Mouse (Mus musculus) cerebellum, postnatal 10 days (tissue): ENCODE results near the gene Atg9a.

ENCODE experiments used
- DNase-seq, 2 experiments: peaks; one replicate each; pipeline ENCODE4 v3.0.0; 2021; ENCODE audit warnings: mixed read lengths in 2 of 2

Atg9a gene

GRCm38 (mm10) chr1:75168093-75168471 lies 23.9 kb downstream of the Atg9a start:
- DNase-seq: no peak

- no peak for DNase-seq
Observed at GRCm38 (mm10) chr1:75160256-75160617, 31.8 kb downstream of the Atg9a start.

- DNase-seq: no peak
Observed at GRCm38 (mm10) chr1:75159540-75160255, 32.3 kb downstream of the Atg9a start.

- DNase-seq: no peak
Observed at GRCm38 (mm10) chr1:75158990-75159389, 33.0 kb downstream of the Atg9a start.

GRCm38 (mm10) chr1:75155837-75156236 lies 36.2 kb downstream of the Atg9a start:
- peak; percentile 40 to 49 for DNase-seq

GRCm38 (mm10) chr1:75148727-75149126 lies 43.3 kb downstream of the Atg9a start:
- DNase-seq: no peak

- no peak for DNase-seq
Observed at GRCm38 (mm10) chr1:75147411-75148135, 44.4 kb downstream of the Atg9a start.

GRCm38 (mm10) chr1:75145589-75145988 lies 46.4 kb downstream of the Atg9a start:
- DNase-seq: no peak

- DNase-seq: peak; percentile 98
Observed at GRCm38 (mm10) chr1:75142301-75143261, 49.4 kb downstream of the Atg9a start, which contains the start of the genes Cnppd1 and Retreg2. Gene Cnppd1 (minus strand): TSS chr1:75142711. Gene Retreg2 (plus strand): TSS chr1:75142778.

- peak; percentile 53 for DNase-seq
Observed at GRCm38 (mm10) chr1:75141486-75142190, 50.4 kb downstream of the Atg9a start.

- peak in 1 of 2 experiments; percentile 40 for DNase-seq
Observed at GRCm38 (mm10) chr1:75140601-75141190, 51.3 kb downstream of the Atg9a start.

GRCm38 (mm10) chr1:75138448-75138847 lies 53.5 kb downstream of the Atg9a start:
- no peak for DNase-seq

GRCm38 (mm10) chr1:75136730-75137129 lies 55.3 kb downstream of the Atg9a start:
- no peak for DNase-seq

- no peak for DNase-seq
Observed at GRCm38 (mm10) chr1:75136293-75136692, 55.7 kb downstream of the Atg9a start.

GRCm38 (mm10) chr1:75133421-75134207 lies 58.4 kb downstream of the Atg9a start, which contains the start of gene Slc23a3:
Gene Slc23a3 (minus strand): TSS chr1:75133890.
- no peak for DNase-seq
